Mouse (Mus musculus) stomach, embryonic 14.5 days (tissue): ENCODE data around the gene Tbca. TPM values are rescaled to one million over a fixed set of nuclear protein-coding genes. Genes with fewer than 3 reads are reported as not detected.

ENCODE experiments used
- ATAC-seq: fragments of 200-750 bp; cut with Nextera tagmentation; 2 replicates; pipeline ENCODE4 v1.8.0; 2017; ENCODE audit warnings: low read depth, moderate TSS enrichment; ENCODE audit not compliant: insufficient number of reproducible peaks, insufficient read depth, low FRiP score
- H3K27ac ChIP-seq: fragments of 300-500 bp; sonication (generic); 2 replicates; pipeline ENCODE4 v1.5.1; 2014; ENCODE audit warnings: mild to moderate bottlenecking, low read length, moderate library complexity, mixed read lengths
- H3K27me3 ChIP-seq: fragments of 300-500 bp; sonication (generic); 2 replicates; pipeline ENCODE4 v1.6.1; 2014; ENCODE audit warnings: low read length, control low read depth, mixed read lengths; ENCODE audit not compliant: control insufficient read depth, insufficient read depth
- H3K36me3 ChIP-seq: fragments of 300-500 bp; sonication (generic); 2 replicates; pipeline ENCODE4 v1.6.1; 2014; ENCODE audit warnings: mild to moderate bottlenecking, control low read depth, low read length, moderate library complexity, mixed read lengths; ENCODE audit not compliant: control insufficient read depth, insufficient read depth
- H3K4me1 ChIP-seq: fragments of 300-500 bp; sonication (generic); 2 replicates; pipeline ENCODE4 v1.6.1; 2014; ENCODE audit warnings: low read length, control low read depth, mixed read lengths; ENCODE audit not compliant: control insufficient read depth, insufficient read depth
- H3K4me2 ChIP-seq: fragments of 300-500 bp; sonication (generic); replicated peaks from 2 replicates; pipeline ENCODE4 v1.6.1; 2014; ENCODE audit warnings: low read depth, low read length, control low read depth
- H3K4me3 ChIP-seq: fragments of 300-500 bp; sonication (generic); 2 replicates; pipeline ENCODE4 v1.5.1; 2014; ENCODE audit warnings: low read depth, low read length, control low read depth
- H3K9ac ChIP-seq: fragments of 300-500 bp; sonication (generic); replicated peaks from 2 replicates; pipeline ENCODE4 v1.6.1; 2014; ENCODE audit warnings: low read depth, mild to moderate bottlenecking, control low read depth, low read length, moderate library complexity, mixed read lengths
- H3K9me3 ChIP-seq: fragments of 300-500 bp; sonication (generic); 2 replicates; pipeline ENCODE4 v1.6.1; 2016; ENCODE audit warnings: low read depth, low read length, control low read depth; ENCODE audit not compliant: control insufficient read depth
- WGBS: fragments of 180-500 bp; shearing (Covaris S2); extraction: QIAGEN DNeasy Blood & Tissue Kit; methylation state at CpG from one replicate; pipeline ENCODE4 v1.1.7; 2014; 5-methylcytosine and 5-hydroxymethylcytosine counted together
- polyA plus RNA-seq: library from polyadenylated mRNA; unstranded; fragments of >200 nt; fragmentation: Nextera tagmentation; extraction: Ambion mirVana; gene quantifications from 2 replicates; pipeline ENCODE4 v1.2.1, GENCODE M21; 2014

Gene Tbca
- polyA plus RNA-seq, 1 experiment from 2014 or later: 251 TPM

GRCm38 (mm10) chr13:94871806-94872320, 83.2 kb downstream of the Tbca start:
- WGBS: 2% methylated on average over 7 of the region's 7 CpGs
- H3K36me3 ChIP-seq: no peaks in the 10 kb centered on the region
- no peak overlapping the region for H3K4me3 ChIP-seq
- 0 out of 2 replicates have a peak, but pooled peaks cover 6% of the 10 kb centered on the region for H3K4me1 ChIP-seq
- no peak overlapping the region for H3K4me2 ChIP-seq
- H3K27ac ChIP-seq: no peak overlapping the region
- H3K27me3 ChIP-seq: peaks cover 61% of the 10 kb centered on the region
- no peak for ATAC-seq
- H3K9me3 ChIP-seq: no peaks in the 10 kb centered on the region
- H3K9ac ChIP-seq: no peak overlapping the region

GRCm38 (mm10) chr13:94872439-94872838, 83.7 kb downstream of the Tbca start:
- 1% methylated on average over 19 of the region's 19 CpGs for WGBS
- Histone ChIP-seq H3K4me2 (no peak overlapping the region), H3K36me3 (no peaks in the 10 kb centered on the region), H3K27me3 (peaks cover 64% of the 10 kb centered on the region), H3K27ac (no peak overlapping the region), H3K9ac (no peak overlapping the region), H3K4me1 (0 out of 2 replicates have a peak, but pooled peaks cover 6% of the 10 kb centered on the region), H3K4me3 (no peak overlapping the region), H3K9me3 (no peaks in the 10 kb centered on the region)
- no peak for ATAC-seq

GRCm38 (mm10) chr13:94873111-94874038, 84.7 kb downstream of the Tbca start:
- Histone ChIP-seq H3K4me3 (no peak overlapping the region), H3K9me3 (no peaks in the 10 kb centered on the region), H3K27me3 (peaks cover 62% of the 10 kb centered on the region), H3K9ac (no peak overlapping the region), H3K4me2 (no peak overlapping the region), H3K4me1 (0 out of 2 replicates have a peak, but pooled peaks cover 5% of the 10 kb centered on the region), H3K36me3 (no peaks in the 10 kb centered on the region), H3K27ac (no peak overlapping the region)
- no peak for ATAC-seq
- WGBS: under 1% methylated on average over 53 of the region's 54 CpGs

- WGBS: under 1% methylated on average over 8 of the region's 8 CpGs
- Histone ChIP-seq H3K9me3 (no peaks in the 10 kb centered on the region), H3K4me2 (no peak overlapping the region), H3K27me3 (peaks cover 58% of the 10 kb centered on the region), H3K27ac (no peak overlapping the region), H3K4me1 (no peaks in the 10 kb centered on the region), H3K4me3 (no peak overlapping the region), H3K9ac (no peak overlapping the region), H3K36me3 (no peaks in the 10 kb centered on the region)
- no peak for ATAC-seq
Measured at GRCm38 (mm10) chr13:94874039-94874425, 85.3 kb downstream of the Tbca start.

DNA sequence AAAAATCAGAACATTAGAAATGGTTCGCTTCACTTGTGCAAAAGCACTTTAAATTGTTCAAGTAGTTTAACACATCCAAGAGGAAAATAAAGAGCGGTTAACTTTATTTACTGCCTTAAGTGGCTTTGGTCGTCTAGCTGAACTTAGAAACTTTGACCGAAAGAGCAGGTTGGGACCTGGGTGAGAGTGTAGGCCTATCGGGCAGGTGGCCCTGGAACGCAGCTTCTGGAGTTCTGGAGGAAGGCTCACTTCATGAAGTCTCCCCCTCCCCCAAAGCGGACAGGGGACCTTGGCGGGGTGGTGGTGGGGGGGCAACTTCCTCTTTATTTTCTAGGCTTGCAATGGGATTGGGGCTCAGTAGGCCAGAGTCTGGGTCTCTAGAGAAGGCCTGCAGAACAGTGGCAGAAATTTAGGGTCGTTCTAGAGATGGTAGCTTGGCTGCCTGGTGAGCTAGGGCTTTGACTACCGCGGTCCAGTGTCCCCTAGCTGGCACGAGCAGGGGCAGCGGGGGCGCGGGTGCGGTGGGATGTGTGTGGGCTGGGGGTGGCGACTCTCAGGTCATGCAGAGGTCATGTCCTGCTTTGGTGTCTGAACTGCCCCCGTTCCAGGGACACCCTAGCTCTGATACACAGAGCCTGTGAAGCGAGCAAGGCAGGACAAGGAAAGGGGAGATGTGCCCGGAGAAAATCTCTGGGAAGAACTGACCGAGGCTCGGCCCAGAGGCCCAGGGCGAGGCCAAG, 86.1 kb downstream of the Tbca start:
- no peak overlapping the region for H3K27ac ChIP-seq
- ATAC-seq: no peak
- H3K9me3 ChIP-seq: no peaks in the 10 kb centered on the region
- H3K4me1 ChIP-seq: no peaks in the 10 kb centered on the region
- under 1% methylated on average over 23 of the region's 23 CpGs for WGBS
- no peak overlapping the region for H3K4me2 ChIP-seq
- H3K36me3 ChIP-seq: no peaks in the 10 kb centered on the region
- H3K27me3 ChIP-seq: peaks cover 57% of the 10 kb centered on the region
- no peak overlapping the region for H3K4me3 ChIP-seq
- no peak overlapping the region for H3K9ac ChIP-seq

GRCm38 (mm10) chr13:94875396-94875880, 86.7 kb downstream of the Tbca start, which contains the start of gene Otp:
Gene Otp, plus strand, starts transcription at chr13:94875602.
- Histone ChIP-seq H3K36me3 (no peaks in the 10 kb centered on the region), H3K4me1 (no peaks in the 10 kb centered on the region), H3K4me2 (no peak within 1 kb of the TSS), H3K27me3 (peaks cover 56% of the 10 kb centered on the region), H3K27ac (no peak within 1 kb of the TSS), H3K9ac (no peak within 1 kb of the TSS), H3K9me3 (no peaks in the 10 kb centered on the region), H3K4me3 (no peak within 1 kb of the TSS)
- no peak for ATAC-seq
- WGBS: under 1% methylated on average over 29 of the region's 30 CpGs

DNA sequence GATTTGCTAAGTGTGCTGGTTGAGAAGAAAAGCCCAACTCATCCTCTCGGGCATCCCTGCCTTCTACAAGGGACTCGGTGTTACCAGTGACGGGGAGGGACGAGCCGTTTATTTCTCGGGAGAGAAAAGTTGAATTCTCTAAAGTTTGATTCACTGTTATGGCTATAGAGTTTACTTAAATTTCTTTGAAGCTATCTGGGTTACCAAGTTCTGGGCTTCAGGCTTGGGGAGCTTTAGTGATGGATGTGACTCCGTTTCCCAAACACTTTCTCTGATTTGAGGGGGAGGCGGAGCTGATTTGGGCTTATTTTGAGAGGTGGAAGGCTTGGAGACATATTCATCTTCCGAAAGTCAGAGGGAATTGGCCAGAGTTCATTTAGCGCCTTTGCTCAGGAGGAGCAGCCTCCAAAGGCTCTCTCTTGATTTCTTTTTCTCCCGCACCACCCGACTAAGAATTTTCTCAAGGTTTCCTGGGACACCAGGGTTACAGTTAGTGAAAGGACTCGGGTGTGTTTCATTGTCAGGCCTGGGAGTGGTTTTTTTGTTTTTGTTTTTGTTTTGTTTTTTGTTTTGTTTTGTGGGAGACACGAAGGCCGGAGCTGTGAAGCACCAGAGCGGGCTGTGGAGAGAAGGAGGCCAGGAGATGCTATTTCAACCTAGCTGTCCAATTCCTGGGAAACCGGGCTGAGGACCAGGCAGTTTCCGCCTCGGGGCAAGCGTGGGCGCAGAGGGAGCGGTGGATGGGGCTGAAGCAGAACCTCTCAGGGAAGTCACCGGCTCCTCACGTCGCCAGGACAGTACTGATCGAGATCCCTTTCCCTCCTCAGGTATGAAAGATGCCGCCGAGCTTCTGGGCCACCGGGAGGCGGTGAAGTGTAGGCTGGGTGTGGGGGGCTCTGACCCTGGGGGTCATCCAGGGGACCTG, 87.8 kb downstream of the Tbca start:
- H3K36me3 ChIP-seq: no peaks in the 10 kb centered on the region
- H3K4me1 ChIP-seq: no peaks in the 10 kb centered on the region

More for the DNA sequence above, 87.8 kb downstream of the Tbca start:
- ATAC-seq: no peak
- Histone ChIP-seq H3K9ac (no peak overlapping the region), H3K27ac (no peak overlapping the region), H3K27me3 (peaks cover 66% of the 10 kb centered on the region), H3K4me2 (no peak overlapping the region), H3K9me3 (no peaks in the 10 kb centered on the region), H3K4me3 (no peak overlapping the region)
- WGBS: 1% methylated on average over 30 of the region's 30 CpGs
